Mouse (Mus musculus): ENCODE data around the gene Rab12. TPM values are rescaled to one million over a fixed set of nuclear protein-coding genes. Genes with fewer than 3 reads are reported as not detected.
"Not testable (repeated sequence)": the region's sequence is repeated elsewhere in the genome, so short reads cannot be mapped to it uniquely, and the experiment has no call there.

The Rab12 gene
- polyA plus RNA-seq (2016; fragmentation: Nextera tagmentation; extraction: Ambion mirVana) = 51.0 and 53.1 TPM in 2 replicates

DNA sequence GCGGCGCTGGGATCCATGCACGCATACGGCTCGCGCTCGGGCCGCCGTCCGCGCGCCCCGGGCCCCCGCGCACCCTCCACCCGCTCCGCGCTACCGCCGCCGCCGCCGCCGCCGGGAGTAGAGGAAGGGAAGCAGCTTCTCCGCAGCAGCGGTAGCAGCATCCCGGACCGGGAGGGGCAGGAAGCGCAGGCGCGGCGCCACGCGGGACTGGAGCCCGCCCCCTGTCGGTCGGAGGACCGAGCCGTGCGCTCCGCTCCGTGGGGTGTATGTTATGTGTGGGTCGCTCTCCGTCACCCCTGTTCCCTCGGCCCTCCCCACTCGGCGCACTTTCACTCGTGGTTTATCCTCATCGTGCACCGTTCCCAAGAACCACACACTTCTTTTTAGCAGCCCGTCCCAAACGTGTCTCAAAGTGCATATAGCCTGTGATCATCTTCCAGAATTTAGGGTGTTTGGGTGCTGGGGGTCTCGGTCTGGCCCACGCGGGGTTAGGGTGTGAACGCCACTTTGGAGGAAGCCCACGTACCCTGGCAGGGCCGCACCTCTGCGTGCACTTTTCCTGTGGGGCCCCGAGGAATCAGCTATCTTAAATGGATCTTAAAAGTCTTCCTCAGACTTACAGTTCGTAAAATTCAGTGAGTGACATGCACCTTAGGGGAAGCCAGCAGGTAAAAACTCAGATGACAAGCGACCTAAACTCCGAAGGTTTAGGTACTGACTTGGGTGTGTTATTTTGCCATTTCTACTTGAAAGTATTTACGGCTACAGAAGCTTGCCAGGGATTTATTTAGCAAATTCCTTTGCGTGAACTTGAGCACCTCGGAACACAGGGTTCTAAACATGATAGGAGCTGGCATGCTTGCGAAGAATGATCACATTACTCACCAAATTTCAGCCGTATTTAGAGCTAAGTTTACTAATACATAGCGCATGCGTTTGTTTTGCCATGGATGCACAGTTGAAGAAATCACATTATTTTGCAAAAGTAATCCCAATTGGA lies at the start of gene Rab12:
Gene Rab12 (minus strand): TSS at position 176 of the 1,000 bp plus-strand sequence.
- H3K36me3 ChIP-seq = 0 out of 2 replicates have a peak, but pooled peaks cover 5% of the 10 kb centered on the region
- ATAC-seq (ENCODE audit: low FRiP score, low read depth) = peak; percentile 95
- peak within 1 kb of the TSS; percentile 98 for H3K4me3 ChIP-seq
- peaks cover 26% of the 10 kb centered on the region for H3K4me1 ChIP-seq
- H3K9me3 ChIP-seq = no peaks in the 10 kb centered on the region
- peak within 1 kb of the TSS; percentile 68 for H3K4me2 ChIP-seq (replicated peaks)
- WGBS = 8% methylated on average over 70 of the region's 71 CpGs
- H3K27ac ChIP-seq (replicated peaks) = peak within 1 kb of the TSS; percentile 56
- H3K9ac ChIP-seq (replicated peaks) = peak within 1 kb of the TSS; percentile 99
- H3K27me3 ChIP-seq = no peaks in the 10 kb centered on the region

DNA sequence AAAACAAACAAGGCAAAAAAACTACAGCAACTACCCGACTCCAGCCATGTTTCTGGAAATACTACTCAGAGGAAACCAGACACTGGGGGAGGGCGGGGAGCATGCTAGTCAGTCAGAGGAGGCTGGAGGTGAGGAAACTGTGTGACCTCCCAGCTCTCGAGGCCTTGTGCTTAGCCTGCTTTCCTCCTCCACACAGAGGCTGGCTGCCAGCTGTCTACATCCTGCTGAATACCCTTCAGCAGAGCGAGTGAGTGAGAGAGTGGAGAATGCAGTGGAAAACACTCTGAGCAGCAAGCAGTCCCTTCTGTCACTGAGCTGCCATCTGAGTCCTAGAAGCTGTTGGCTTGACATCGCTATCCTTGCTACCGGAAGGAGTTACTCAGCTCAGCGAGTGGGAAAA lies 44.7 kb upstream of the Rab12 start:
- Histone ChIP-seq H3K9ac (replicated peaks) (no peak overlapping the region), H3K4me3 (no peak overlapping the region), H3K27ac (replicated peaks) (no peak overlapping the region), H3K4me1 (no peaks in the 10 kb centered on the region), H3K27me3 (no peaks in the 10 kb centered on the region), H3K9me3 (no peaks in the 10 kb centered on the region), H3K36me3 (no peaks in the 10 kb centered on the region), H3K4me2 (replicated peaks) (no peak overlapping the region)
- WGBS = 73% methylated on average over 7 of the region's 7 CpGs
- no peak for ATAC-seq (ENCODE audit: low FRiP score, low read depth)

DNA sequence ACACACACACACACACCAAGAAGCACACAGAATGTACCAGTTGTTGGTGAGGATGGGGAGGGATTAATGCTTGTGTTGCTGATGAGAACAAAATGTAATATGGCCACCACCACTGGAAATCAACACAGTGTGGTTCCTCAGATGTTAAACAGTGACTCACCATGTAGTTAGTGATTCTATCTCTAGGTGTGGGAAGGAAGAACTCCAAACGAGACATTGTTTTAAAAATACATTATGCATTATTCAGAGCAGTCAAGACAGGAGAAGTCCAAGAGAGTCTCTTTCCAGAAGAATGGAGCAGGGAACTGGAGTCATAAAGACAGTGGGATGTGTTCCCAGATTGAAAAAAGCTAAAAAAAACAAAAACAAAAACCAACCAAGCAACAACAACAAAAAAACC lies 44.0 kb upstream of the Rab12 start:
- H3K4me2 ChIP-seq (replicated peaks) = no peak overlapping the region
- no peaks in the 10 kb centered on the region for H3K27me3 ChIP-seq
- no peak overlapping the region for H3K4me3 ChIP-seq
- H3K4me1 ChIP-seq = no peaks in the 10 kb centered on the region
- 79% methylated on average over 1 of the region's 1 CpGs for WGBS
- no peak for ATAC-seq (ENCODE audit: low FRiP score, low read depth)
- no peak overlapping the region for H3K9ac ChIP-seq (replicated peaks)
- H3K36me3 ChIP-seq = no peaks in the 10 kb centered on the region
- H3K27ac ChIP-seq (replicated peaks) = no peak overlapping the region
- no peaks in the 10 kb centered on the region for H3K9me3 ChIP-seq

DNA sequence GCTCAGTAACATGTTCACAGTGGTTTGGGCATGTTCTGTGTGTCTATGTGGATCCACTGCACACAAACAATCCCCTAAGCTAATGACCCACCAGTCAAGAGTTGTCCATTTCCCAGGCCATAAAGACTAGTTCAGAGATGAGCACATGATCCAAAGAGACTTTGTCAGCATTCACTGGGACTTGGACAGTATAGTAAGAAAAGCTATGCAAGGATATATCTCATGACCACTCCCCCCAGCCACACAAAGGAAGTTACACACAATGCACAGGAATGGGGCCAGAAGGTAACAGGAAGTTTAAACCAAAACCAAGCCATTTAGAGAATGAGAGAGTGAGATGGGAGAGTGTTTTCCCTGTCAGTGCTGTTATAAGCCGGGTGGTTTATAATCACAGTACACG lies 41.9 kb upstream of the Rab12 start:
- WGBS = 80% methylated on average over 2 of the region's 2 CpGs
- Histone ChIP-seq H3K4me1 (no peaks in the 10 kb centered on the region), H3K9me3 (no peaks in the 10 kb centered on the region), H3K36me3 (no peaks in the 10 kb centered on the region), H3K4me2 (replicated peaks) (no peak overlapping the region), H3K4me3 (no peak overlapping the region), H3K27me3 (no peaks in the 10 kb centered on the region), H3K9ac (replicated peaks) (no peak overlapping the region), H3K27ac (replicated peaks) (no peak overlapping the region)
- no peak for ATAC-seq (ENCODE audit: low FRiP score, low read depth)

DNA sequence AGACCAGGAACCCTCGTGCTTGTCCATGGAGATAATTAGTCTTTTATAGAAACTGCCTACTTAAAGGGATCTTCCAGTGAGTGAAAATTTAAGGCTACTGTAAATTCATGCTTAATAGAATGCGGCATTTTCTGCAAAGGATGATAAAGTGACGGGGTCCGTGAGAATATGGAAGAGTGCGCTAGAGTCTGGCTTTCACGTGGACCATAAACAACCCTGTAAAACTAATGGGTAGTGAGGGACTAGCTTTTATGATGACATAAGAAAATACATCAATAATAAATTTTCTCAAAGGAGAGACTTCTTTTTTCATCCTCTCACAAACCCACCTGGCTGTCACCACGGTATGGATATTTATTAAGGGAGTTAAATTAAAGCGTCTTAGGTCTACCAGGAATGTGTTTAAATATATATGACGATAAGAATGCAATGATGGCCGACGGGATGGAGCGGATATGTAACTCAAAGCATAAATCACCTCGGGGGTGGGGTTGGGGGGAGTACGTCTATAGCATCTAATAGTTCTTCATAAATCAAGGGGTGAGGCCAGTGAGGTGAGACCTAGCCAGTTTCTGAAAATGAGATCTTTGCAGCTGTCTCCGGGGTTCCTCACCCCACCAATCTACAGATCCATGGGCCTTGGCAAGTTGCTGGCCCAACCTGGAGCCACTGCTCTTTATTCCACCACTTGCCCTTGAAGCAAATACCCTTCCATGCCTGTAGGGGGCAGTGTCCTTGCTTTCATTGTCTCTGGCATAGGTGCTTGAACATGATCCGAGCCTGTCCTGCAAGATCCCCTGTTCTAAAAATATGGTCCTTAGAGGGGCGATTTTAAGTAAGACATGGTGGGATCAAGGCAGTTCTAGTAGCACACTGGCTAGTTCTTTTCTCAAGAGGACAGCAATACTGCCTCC lies 39.1 kb upstream of the Rab12 start:
- Histone ChIP-seq H3K36me3 (no peaks in the 10 kb centered on the region), H3K4me2 (replicated peaks) (no peak overlapping the region), H3K9me3 (no peaks in the 10 kb centered on the region), H3K4me1 (no peaks in the 10 kb centered on the region), H3K9ac (replicated peaks) (no peak overlapping the region), H3K27me3 (no peaks in the 10 kb centered on the region), H3K27ac (replicated peaks) (no peak overlapping the region), H3K4me3 (no peak overlapping the region)
- ATAC-seq (ENCODE audit: low FRiP score, low read depth) = no peak
- 91% methylated on average over 17 of the region's 17 CpGs for WGBS

DNA sequence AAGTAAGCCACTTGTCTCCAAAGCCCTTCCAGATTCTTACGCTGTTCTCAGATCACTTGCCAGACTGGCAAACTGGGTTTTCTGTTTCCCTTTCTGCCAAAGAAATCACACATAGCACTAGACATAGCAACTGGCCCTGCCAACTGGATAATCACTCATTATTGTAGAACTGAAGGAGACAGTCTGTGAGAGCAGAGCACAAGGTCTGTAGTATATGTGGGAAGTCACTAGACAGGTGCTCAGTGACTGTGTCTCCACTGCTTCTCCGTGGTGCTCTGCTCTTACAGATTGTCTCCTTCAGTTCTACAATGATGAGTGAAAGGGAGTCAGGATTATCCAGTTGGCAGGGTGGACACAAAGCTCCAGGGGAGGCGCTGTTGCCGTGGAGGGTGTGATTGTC lies 33.2 kb upstream of the Rab12 start:
- ATAC-seq (ENCODE audit: low FRiP score, low read depth) = no peak
- Histone ChIP-seq H3K27me3 (no peaks in the 10 kb centered on the region), H3K4me1 (no peaks in the 10 kb centered on the region), H3K9ac (replicated peaks) (no peak overlapping the region), H3K4me2 (replicated peaks) (no peak overlapping the region), H3K4me3 (no peak overlapping the region), H3K9me3 (no peaks in the 10 kb centered on the region), H3K27ac (replicated peaks) (no peak overlapping the region), H3K36me3 (no peaks in the 10 kb centered on the region)
- WGBS = 79% methylated on average over 4 of the region's 4 CpGs

DNA sequence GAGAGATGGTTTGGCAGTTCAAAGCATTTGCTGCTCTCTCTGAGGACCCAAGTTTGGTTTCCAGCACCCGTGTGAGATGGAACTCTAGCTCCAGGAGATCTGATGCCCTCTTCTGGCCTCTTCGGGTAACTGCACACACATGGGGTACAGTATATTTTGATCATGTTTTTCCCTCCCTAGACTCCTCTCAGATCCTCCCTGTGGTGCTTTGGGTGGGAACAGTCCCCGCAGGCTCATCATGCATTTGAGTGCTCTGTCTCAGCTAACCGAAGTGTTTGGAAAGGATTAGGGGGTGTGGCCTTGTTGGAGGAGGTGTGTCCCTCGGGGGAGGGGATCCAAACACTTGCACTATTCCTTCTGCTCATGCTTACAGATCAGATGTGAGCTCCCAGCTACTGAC lies 31.0 kb upstream of the Rab12 start:
- Histone ChIP-seq H3K9me3 (no peaks in the 10 kb centered on the region), H3K36me3 (no peaks in the 10 kb centered on the region), H3K27ac (replicated peaks) (no peak overlapping the region), H3K4me3 (no peak overlapping the region), H3K4me2 (replicated peaks) (no peak overlapping the region), H3K4me1 (no peaks in the 10 kb centered on the region), H3K9ac (replicated peaks) (no peak overlapping the region), H3K27me3 (no peaks in the 10 kb centered on the region)
- 82% methylated on average over 5 of the region's 5 CpGs for whole genome bisulfite sequencing
- no peak for ATAC-seq (ENCODE audit: low FRiP score, low read depth)

DNA sequence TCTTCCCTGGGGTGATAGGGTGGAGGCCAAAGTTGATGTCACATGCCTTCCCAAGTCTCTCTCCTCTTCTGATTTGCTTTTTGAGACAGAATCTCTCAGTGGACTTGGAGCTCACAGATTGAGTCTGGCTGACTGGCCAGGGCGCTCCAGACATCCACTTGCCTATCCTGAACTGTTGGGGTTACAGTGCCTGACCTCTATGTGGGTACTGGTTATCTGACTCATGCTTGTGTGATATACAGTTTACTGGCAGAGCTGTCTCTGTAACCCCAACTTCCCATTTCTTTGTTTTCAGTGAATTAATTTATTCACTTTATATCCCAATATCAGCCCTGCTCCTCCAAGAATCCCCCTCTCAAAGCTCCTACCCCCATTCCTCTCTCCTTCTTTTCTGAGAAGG lies 12.8 kb upstream of the Rab12 start:
- Histone ChIP-seq H3K36me3 (no peaks in the 10 kb centered on the region), H3K27ac (replicated peaks) (no peak overlapping the region), H3K4me3 (no peak overlapping the region), H3K4me2 (replicated peaks) (no peak overlapping the region), H3K9me3 (peaks cover 7% of the 10 kb centered on the region), H3K27me3 (no peaks in the 10 kb centered on the region), H3K9ac (replicated peaks) (no peak overlapping the region), H3K4me1 (no peaks in the 10 kb centered on the region)
- WGBS = 100% methylated on average over 1 of the region's 1 CpGs
- no peak for ATAC-seq (ENCODE audit: low FRiP score, low read depth)

DNA sequence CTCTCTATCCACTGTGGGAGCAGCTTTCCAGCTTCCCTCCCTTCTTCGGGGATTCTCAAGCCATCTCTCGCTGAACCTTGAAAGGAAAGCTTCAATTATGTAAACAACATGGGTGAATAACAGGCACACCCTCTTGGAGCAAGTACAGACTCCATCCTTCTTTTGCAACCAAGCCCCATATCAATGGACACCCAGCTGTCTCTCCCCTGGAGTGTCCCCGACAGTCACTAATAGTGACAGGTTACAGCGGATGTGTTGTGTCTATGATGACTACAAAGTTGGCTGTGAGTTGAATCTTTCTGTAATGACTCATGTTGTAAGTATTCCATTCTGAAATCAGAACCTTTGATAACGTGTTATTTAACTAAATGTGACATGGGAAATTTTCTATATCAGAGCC lies 3.9 kb upstream of the Rab12 start:
- Histone ChIP-seq H3K4me2 (replicated peaks) (no peak overlapping the region), H3K9me3 (no peaks in the 10 kb centered on the region), H3K9ac (replicated peaks) (no peak overlapping the region), H3K36me3 (no peaks in the 10 kb centered on the region), H3K4me3 (no peak overlapping the region), H3K27me3 (no peaks in the 10 kb centered on the region), H3K4me1 (peaks cover 9% of the 10 kb centered on the region), H3K27ac (replicated peaks) (no peak overlapping the region)
- no peak for ATAC-seq (ENCODE audit: low FRiP score, low read depth)
- WGBS = 81% methylated on average over 5 of the region's 5 CpGs

DNA sequence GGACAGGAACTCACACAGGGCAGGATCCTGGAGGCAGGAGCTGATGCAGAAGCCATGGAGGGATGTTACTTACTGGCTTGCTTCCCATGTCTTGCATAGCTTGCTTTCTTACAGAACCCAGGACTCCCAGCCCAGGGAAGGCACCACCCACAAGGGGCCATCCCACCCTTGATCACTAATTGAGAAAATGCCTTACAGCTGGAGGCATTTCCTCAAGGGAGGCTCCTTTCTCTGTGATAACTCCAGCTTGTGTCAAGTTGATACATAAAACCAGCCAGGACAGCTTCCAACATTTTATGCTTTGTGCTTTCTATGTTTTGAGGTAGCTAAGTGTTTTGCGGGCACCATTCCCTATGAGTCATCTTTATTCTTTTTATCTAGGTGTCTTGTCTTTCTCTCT lies 3.1 kb upstream of the Rab12 start:
- not testable (repeated sequence) for ATAC-seq (ENCODE audit: low FRiP score, low read depth); H3K27ac ChIP-seq (replicated peaks); H3K4me3 ChIP-seq; H3K4me2 ChIP-seq (replicated peaks); H3K9me3 ChIP-seq; H3K36me3 ChIP-seq; H3K27me3 ChIP-seq; H3K9ac ChIP-seq (replicated peaks)
- peaks cover 15% of the 10 kb centered on the region for H3K4me1 ChIP-seq
- WGBS = 88% methylated on average over 1 of the region's 1 CpGs

DNA sequence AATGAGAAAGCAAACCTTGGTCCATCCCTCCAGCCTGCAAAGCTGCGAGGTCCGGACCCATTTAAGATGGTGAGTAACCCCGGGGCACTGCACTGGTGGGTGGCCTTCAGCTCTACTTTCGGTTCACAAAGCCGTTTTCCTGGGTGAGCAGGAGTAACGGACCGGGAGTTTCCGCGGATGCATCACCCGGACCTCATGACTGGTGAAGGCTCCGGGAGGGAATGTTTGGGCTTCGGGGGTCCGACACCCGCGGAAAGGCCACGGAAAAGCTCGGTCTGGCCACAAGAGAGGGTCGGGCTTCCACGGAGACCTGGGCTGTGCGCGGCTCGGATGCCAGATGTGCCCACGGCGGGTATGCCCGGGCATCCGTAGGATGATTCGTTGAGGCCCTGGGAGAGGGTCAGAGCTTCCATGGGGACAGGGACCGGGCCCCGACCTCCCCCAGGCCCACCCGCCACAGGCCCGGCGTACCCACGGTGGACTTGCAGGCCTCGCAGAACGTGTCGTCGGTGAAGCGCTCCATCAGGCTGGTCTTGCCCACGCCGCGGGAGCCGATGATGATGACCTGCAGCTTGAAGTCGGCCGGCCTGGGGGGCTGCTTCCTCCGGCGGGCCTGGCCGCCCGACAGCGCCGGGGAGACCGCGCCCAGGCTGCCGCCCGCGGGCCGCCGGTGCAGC lies 514 bp downstream of the Rab12 start:
- Histone ChIP-seq H3K4me3 (peak overlapping the region; percentile 98), H3K36me3 (peaks cover 10% of the 10 kb centered on the region; the same call in 1 of the 2 replicates), H3K4me2 (replicated peaks) (peak overlapping the region; percentile 68), H3K27me3 (no peaks in the 10 kb centered on the region), H3K9ac (replicated peaks) (peak overlapping the region; percentile 99), H3K27ac (replicated peaks) (peak overlapping the region; percentile 56), H3K4me1 (peaks cover 26% of the 10 kb centered on the region), H3K9me3 (no peaks in the 10 kb centered on the region)
- WGBS = under 1% methylated on average over 38 of the region's 57 CpGs
- ATAC-seq (ENCODE audit: low FRiP score, low read depth) = peak; percentile 82
